Mouse (Mus musculus): ENCODE data around the gene Ap3d1.

- TF ChIP-seq CTCF (IDR thresholded peaks at IDR 0.05; ENCODE audit: extremely low read depth, insufficient read depth, insufficient read length, insufficient replicate concordance) (no peak), POLR2A (IDR thresholded peaks at IDR 0.05; ENCODE audit: low read depth, low read length) (no peak)
Measured at GRCm38 (mm10) chr10:80756967-80757366, 14.9 kb upstream of the Ap3d1 start.
